Mouse (Mus musculus) adrenal gland, postnatal 25 days (tissue): ENCODE results near the gene Adss. TPM values are rescaled to one million over a fixed set of nuclear protein-coding genes. Genes with fewer than 3 reads are reported as not detected.

Experiments used
- DNase-seq: peaks from one replicate; pipeline ENCODE4 v3.0.0; 2021; ENCODE audit warnings: mixed read lengths
- total RNA-seq: library from RNA; stranded (reverse); gene quantifications from 2 replicates; pipeline ENCODE4 v1.2.3, GENCODE M21; 2021

Adss gene
- total RNA-seq, 1 experiment from 2014 or later, result 72.6 TPM

GRCm38 (mm10) chr1:177727883-177728525 is 68.3 kb downstream of the Adss start:
- DNase-seq, result no peak

GRCm38 (mm10) chr1:177726870-177727269 is 69.4 kb downstream of the Adss start:
- DNase-seq, result no peak

- DNase-seq, result no peak
Measured at GRCm38 (mm10) chr1:177723786-177724185, 72.5 kb downstream of the Adss start.

- DNase-seq, result no peak
Measured at GRCm38 (mm10) chr1:177719029-177719427, 77.3 kb downstream of the Adss start.

- DNase-seq, result no peak
Measured at GRCm38 (mm10) chr1:177718340-177719028, 77.8 kb downstream of the Adss start.

- no peak for DNase-seq
Measured at GRCm38 (mm10) chr1:177717057-177717835, 79.1 kb downstream of the Adss start.

- no peak for DNase-seq
Measured at GRCm38 (mm10) chr1:177716448-177716847, 79.9 kb downstream of the Adss start.

GRCm38 (mm10) chr1:177714397-177715012 is 81.8 kb downstream of the Adss start:
- no peak for DNase-seq

GRCm38 (mm10) chr1:177713635-177714396 is 82.5 kb downstream of the Adss start:
- DNase-seq, result no peak

Other genes with a start within 250 kb of the Adss start
- gene 1700016C15Rik, start 66.7 kb downstream of the Adss start, total RNA-seq, result not detected in 2 replicates
- gene Catspere2, start 186.9 kb upstream of the Adss start, total RNA-seq, result 2.2 and 2.4 TPM in 2 replicates